Mouse (Mus musculus) neural tube, embryonic 14.5 days (tissue): ENCODE measurements around the gene Tmem63b. TPM values are rescaled to one million over a fixed set of nuclear protein-coding genes. Genes with fewer than 3 reads are reported as not detected.

Experiments
- polyA plus RNA-seq: library from polyadenylated mRNA; unstranded; fragments of >200 nt; fragmentation: Nextera tagmentation; extraction: Ambion mirVana; gene quantifications from 2 replicates; pipeline ENCODE4 v1.2.1, GENCODE M21; 2014

Gene Tmem63b
- polyA plus RNA-seq, 1 experiment from 2014 or later, result 117 TPM

Other genes with a start within 250 kb of the Tmem63b start
- gene Spats1, start 211.5 kb downstream of the Tmem63b start, polyA plus RNA-seq, result 2.6 and 2.8 TPM in 2 replicates
- 14.0 and 15.3 TPM in 2 replicates for gene Aars2, start 180.1 kb downstream of the Tmem63b start, polyA plus RNA-seq
- gene Tcte1, start 163.5 kb downstream of the Tmem63b start, polyA plus RNA-seq, result 3.2 and 4.2 TPM in 2 replicates
- 14.3 and 15.0 TPM in 2 replicates for gene Tmem151b, start 137.2 kb downstream of the Tmem63b start, polyA plus RNA-seq
- gene Nfkbie, start 131.2 kb downstream of the Tmem63b start, polyA plus RNA-seq, result 4.2 and 4.9 TPM in 2 replicates
- 72.2 and 79.3 TPM in 2 replicates for gene Slc35b2, start 123.0 kb downstream of the Tmem63b start, polyA plus RNA-seq
- 1,278 and 1,406 TPM in 2 replicates for gene Hsp90ab1, start 113.6 kb downstream of the Tmem63b start, polyA plus RNA-seq
- 29.1 and 35.9 TPM in 2 replicates for gene Slc29a1, start 87.3 kb downstream of the Tmem63b start, polyA plus RNA-seq
- 0.44 and 1.0 TPM in 2 replicates for gene Mymx, start 84.8 kb downstream of the Tmem63b start, polyA plus RNA-seq
- 3.4 TPM in 1 of 2 replicates, not detected in the other for gene Capn11, start 27.6 kb downstream of the Tmem63b start, polyA plus RNA-seq
- 110 and 129 TPM in 2 replicates for gene Mrpl14, start 583 bp downstream of the Tmem63b start, polyA plus RNA-seq
- gene 1600014C23Rik, start 46.9 kb upstream of the Tmem63b start, polyA plus RNA-seq, result not detected in 2 replicates